Mouse (Mus musculus) thymus, postnatal 0 days (tissue): ENCODE data around the gene Zc3h8. TPM values are rescaled to one million over a fixed set of nuclear protein-coding genes. Genes with fewer than 3 reads are reported as not detected.
A peak's percentile ranks its signal among the peaks of the same experiment; 100 is the strongest.

ENCODE experiments used
- DNase-seq: peaks from one replicate; pipeline ENCODE4 v3.0.0-alpha.2; 2015; ENCODE audit warnings: low spot score
- microRNA-seq: library from miRNA; unstranded; fragments of <30 nt; microRNA quantifications from one replicate; pipeline ENCODE4, GENCODE M21; 2016; ENCODE audit warnings: borderline number of aligned reads
- polyA plus RNA-seq: library from polyadenylated mRNA; unstranded; fragments of >200 nt; fragmentation: Nextera tagmentation; extraction: Ambion mirVana; gene quantifications from 2 replicates; pipeline ENCODE4 v1.2.1, GENCODE M21; 2015

Gene Zc3h8
- polyA plus RNA-seq, 1 experiment from 2014 or later = 9.3 TPM

- DNase-seq = peak; percentile 7
Observed at GRCm38 (mm10) chr2:128892180-128892721, 51.6 kb downstream of the Zc3h8 start.

- no peak for DNase-seq
Observed at GRCm38 (mm10) chr2:128890661-128891335, 53.1 kb downstream of the Zc3h8 start.

GRCm38 (mm10) chr2:128887866-128888550 lies 55.9 kb downstream of the Zc3h8 start:
- DNase-seq = no peak

DNA sequence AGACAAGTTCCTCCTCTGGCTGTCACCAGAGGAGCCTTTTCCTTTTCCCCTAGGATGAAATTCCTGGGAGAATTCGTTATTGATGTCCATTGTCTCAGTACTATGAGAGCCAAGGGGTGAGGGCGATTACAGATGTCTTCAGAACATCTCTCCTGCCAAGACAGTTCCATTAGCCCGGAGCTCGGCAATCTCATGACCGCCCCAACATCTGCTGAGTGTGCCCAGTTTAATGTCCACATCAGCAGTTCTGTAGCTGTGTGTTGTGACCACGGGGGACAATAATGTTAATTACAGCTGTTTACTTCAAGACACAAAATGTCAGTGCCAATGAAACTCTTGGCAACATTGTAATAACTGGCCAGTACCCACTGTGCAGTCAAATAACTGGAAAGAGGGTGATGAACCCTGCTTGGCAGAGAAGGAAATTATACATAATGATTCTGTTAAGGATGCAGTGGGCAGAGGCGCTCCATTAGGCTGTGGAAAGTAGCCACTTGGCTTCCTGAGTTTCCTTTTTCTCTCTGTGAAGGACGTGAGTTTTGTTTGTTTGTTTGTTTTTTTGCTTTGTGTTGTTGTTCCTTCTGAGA lies 58.6 kb downstream of the Zc3h8 start:
- DNase-seq = no peak

GRCm38 (mm10) chr2:128881236-128881635 lies 62.6 kb downstream of the Zc3h8 start:
- peak; percentile 12 for DNase-seq

Small RNA genes within 50 kb of the gene (microRNA-seq; reads per million reads assigned to microRNA genes)
- not detected for gene Gm22859

Other genes with a start within 250 kb of the Zc3h8 start
- 1.5 and 1.9 TPM in 2 replicates for gene Mertk, start 245.1 kb downstream of the Zc3h8 start, polyA plus RNA-seq
- 24.3 and 30.6 TPM in 2 replicates for gene Tmem87b, start 126.0 kb downstream of the Zc3h8 start, polyA plus RNA-seq
- gene Fbln7, start 81.1 kb downstream of the Zc3h8 start, polyA plus RNA-seq = 1.3 and 1.4 TPM in 2 replicates
- gene Zc3h6, start 23.3 kb upstream of the Zc3h8 start, polyA plus RNA-seq = 3.3 and 6.5 TPM in 2 replicates
- gene Gm10762, start 23.6 kb upstream of the Zc3h8 start, polyA plus RNA-seq = 17.1 and 18.5 TPM in 2 replicates
- 0.14 and 0.23 TPM in 2 replicates for gene Vinac1, start 104.1 kb upstream of the Zc3h8 start, polyA plus RNA-seq
- gene Ttl, start 121.9 kb upstream of the Zc3h8 start, polyA plus RNA-seq = 5.2 and 5.9 TPM in 2 replicates
- gene Polr1b, start 156.9 kb upstream of the Zc3h8 start, polyA plus RNA-seq = 19.4 TPM in 2 replicates
- gene Chchd5, start 185.6 kb upstream of the Zc3h8 start, polyA plus RNA-seq = 27.8 and 28.7 TPM in 2 replicates